Mouse (Mus musculus): Measurements from ENCODE around the gene Phox2b. TPM values are rescaled to one million over a fixed set of nuclear protein-coding genes. Genes with fewer than 3 reads are reported as not detected.

The Phox2b gene
- polyA plus RNA-seq (2016; fragmentation: Nextera tagmentation; extraction: Ambion mirVana): 0.07 and 0.89 TPM in 2 replicates

GRCm38 (mm10) chr5:67098733-67099323 is at the start of gene Phox2b:
Gene Phox2b (minus strand): TSS chr5:67099301.
- Histone ChIP-seq H3K9me3 (no peaks in the 10 kb centered on the region), H3K4me1 (peaks cover 11% of the 10 kb centered on the region), H3K36me3 (no peaks in the 10 kb centered on the region), H3K27ac (no peak within 1 kb of the TSS), H3K27me3 (ENCODE audit: insufficient read depth, poor library complexity, severe bottlenecking) (peaks cover 99% of the 10 kb centered on the region), H3K4me3 (no peak within 1 kb of the TSS)
- 2% methylated on average over 16 of the region's 16 CpGs for WGBS
- no peak for DNase-seq (ENCODE audit: low spot score)

- H3K27ac ChIP-seq: no peak overlapping the region
- DNase-seq (ENCODE audit: low spot score): no peak
- H3K27me3 ChIP-seq (ENCODE audit: insufficient read depth, poor library complexity, severe bottlenecking): 0 out of 2 replicates have a peak, but pooled peaks cover 9% of the 10 kb centered on the region
- no peaks in the 10 kb centered on the region for H3K4me1 ChIP-seq
- H3K4me3 ChIP-seq: no peak overlapping the region
- H3K9me3 ChIP-seq: no peaks in the 10 kb centered on the region
- 55% methylated on average over 4 of the region's 4 CpGs for WGBS
- no peaks in the 10 kb centered on the region for H3K36me3 ChIP-seq
These were observed 43.5 kb upstream of the Phox2b start for GRCm38 (mm10) chr5:67142622-67143021.

GRCm38 (mm10) chr5:67139052-67140015 is 40.2 kb upstream of the Phox2b start:
- Histone ChIP-seq H3K4me1 (no peaks in the 10 kb centered on the region), H3K27ac (no peak overlapping the region), H3K36me3 (no peaks in the 10 kb centered on the region), H3K27me3 (ENCODE audit: insufficient read depth, poor library complexity, severe bottlenecking) (0 out of 2 replicates have a peak, but pooled peaks cover 9% of the 10 kb centered on the region), H3K9me3 (no peaks in the 10 kb centered on the region), H3K4me3 (no peak overlapping the region)
- WGBS: 62% methylated on average over 25 of the region's 25 CpGs
- DNase-seq (ENCODE audit: low spot score): no peak

- 68% methylated on average over 8 of the region's 8 CpGs for WGBS
- H3K36me3 ChIP-seq: no peaks in the 10 kb centered on the region
- 0 out of 2 replicates have a peak, but pooled peaks cover 9% of the 10 kb centered on the region for H3K27me3 ChIP-seq (ENCODE audit: insufficient read depth, poor library complexity, severe bottlenecking)
- H3K9me3 ChIP-seq: no peaks in the 10 kb centered on the region
- no peaks in the 10 kb centered on the region for H3K4me1 ChIP-seq
- DNase-seq (ENCODE audit: low spot score): no peak
- no peak overlapping the region for H3K4me3 ChIP-seq
- H3K27ac ChIP-seq: no peak overlapping the region
These were observed 39.5 kb upstream of the Phox2b start for GRCm38 (mm10) chr5:67138643-67139042.

- Histone ChIP-seq H3K27me3 (ENCODE audit: insufficient read depth, poor library complexity, severe bottlenecking) (no peaks in the 10 kb centered on the region), H3K4me1 (no peaks in the 10 kb centered on the region), H3K27ac (no peak overlapping the region), H3K4me3 (no peak overlapping the region), H3K9me3 (no peaks in the 10 kb centered on the region), H3K36me3 (no peaks in the 10 kb centered on the region)
- no peak for DNase-seq (ENCODE audit: low spot score)
- 60% methylated on average over 6 of the region's 6 CpGs for WGBS
These were observed 35.6 kb upstream of the Phox2b start for GRCm38 (mm10) chr5:67134698-67135097.

- no peaks in the 10 kb centered on the region for H3K36me3 ChIP-seq
- no peaks in the 10 kb centered on the region for H3K4me1 ChIP-seq
- no peak for DNase-seq (ENCODE audit: low spot score)
- WGBS: 71% methylated on average over 2 of the region's 2 CpGs
- no peak overlapping the region for H3K4me3 ChIP-seq
- H3K27me3 ChIP-seq (ENCODE audit: insufficient read depth, poor library complexity, severe bottlenecking): no peaks in the 10 kb centered on the region
- H3K9me3 ChIP-seq: no peaks in the 10 kb centered on the region
- H3K27ac ChIP-seq: no peak overlapping the region
These were observed 32.6 kb upstream of the Phox2b start for GRCm38 (mm10) chr5:67131671-67132070.

- peaks cover 68% of the 10 kb centered on the region for H3K27me3 ChIP-seq (ENCODE audit: insufficient read depth, poor library complexity, severe bottlenecking)
- no peak for DNase-seq (ENCODE audit: low spot score)
- H3K9me3 ChIP-seq: no peaks in the 10 kb centered on the region
- H3K27ac ChIP-seq: no peak overlapping the region
- no peak overlapping the region for H3K4me3 ChIP-seq
- H3K4me1 ChIP-seq: peaks cover 3% of the 10 kb centered on the region; the same call in 1 of the 2 replicates
- H3K36me3 ChIP-seq: no peaks in the 10 kb centered on the region
- 79% methylated on average over 2 of the region's 2 CpGs for WGBS
These were observed 7.2 kb upstream of the Phox2b start for GRCm38 (mm10) chr5:67106261-67106660.

GRCm38 (mm10) chr5:67103016-67103415 is 3.9 kb upstream of the Phox2b start:
- WGBS: 9% methylated on average over 3 of the region's 3 CpGs
- Histone ChIP-seq H3K4me3 (no peak overlapping the region), H3K27ac (no peak overlapping the region), H3K27me3 (ENCODE audit: insufficient read depth, poor library complexity, severe bottlenecking) (peaks cover 91% of the 10 kb centered on the region), H3K36me3 (no peaks in the 10 kb centered on the region), H3K4me1 (peaks cover 3% of the 10 kb centered on the region; the same call in 1 of the 2 replicates), H3K9me3 (no peaks in the 10 kb centered on the region)
- DNase-seq (ENCODE audit: low spot score): no peak

GRCm38 (mm10) chr5:67101793-67102600 is 2.9 kb upstream of the Phox2b start:
- H3K4me3 ChIP-seq: no peak overlapping the region
- DNase-seq (ENCODE audit: low spot score): no peak
- H3K9me3 ChIP-seq: no peaks in the 10 kb centered on the region
- whole genome bisulfite sequencing: 4% methylated on average over 28 of the region's 28 CpGs
- H3K27ac ChIP-seq: no peak overlapping the region
- H3K36me3 ChIP-seq: no peaks in the 10 kb centered on the region
- peaks cover 3% of the 10 kb centered on the region; the same call in 1 of the 2 replicates for H3K4me1 ChIP-seq
- peaks cover 98% of the 10 kb centered on the region for H3K27me3 ChIP-seq (ENCODE audit: insufficient read depth, poor library complexity, severe bottlenecking)

GRCm38 (mm10) chr5:67101395-67101760 is 2.3 kb upstream of the Phox2b start:
- WGBS: 2% methylated on average over 9 of the region's 9 CpGs
- H3K27me3 ChIP-seq (ENCODE audit: insufficient read depth, poor library complexity, severe bottlenecking): peaks cover 99% of the 10 kb centered on the region
- no peak overlapping the region for H3K4me3 ChIP-seq
- no peak overlapping the region for H3K27ac ChIP-seq
- DNase-seq (ENCODE audit: low spot score): no peak
- H3K36me3 ChIP-seq: no peaks in the 10 kb centered on the region
- peaks cover 5% of the 10 kb centered on the region for H3K4me1 ChIP-seq
- no peaks in the 10 kb centered on the region for H3K9me3 ChIP-seq

GRCm38 (mm10) chr5:67100564-67101394 is 1.7 kb upstream of the Phox2b start:
- peaks cover 99% of the 10 kb centered on the region for H3K27me3 ChIP-seq (ENCODE audit: insufficient read depth, poor library complexity, severe bottlenecking)
- H3K9me3 ChIP-seq: no peaks in the 10 kb centered on the region
- H3K36me3 ChIP-seq: no peaks in the 10 kb centered on the region
- 1% methylated on average over 34 of the region's 34 CpGs for WGBS
- H3K27ac ChIP-seq: no peak overlapping the region
- DNase-seq (ENCODE audit: low spot score): no peak
- H3K4me3 ChIP-seq: no peak overlapping the region
- H3K4me1 ChIP-seq: peaks cover 11% of the 10 kb centered on the region
